Mouse (Mus musculus): ENCODE measurements around the gene Zdhhc21. TPM values are rescaled to one million over a fixed set of nuclear protein-coding genes. Genes with fewer than 3 reads are reported as not detected.

Gene Zdhhc21
- polyA plus RNA-seq (2017; shearing (Covaris generic)): 16.2 TPM

GRCm38 (mm10) chr4:82859131-82860125 lies at the start of gene Zdhhc21:
Gene Zdhhc21, minus strand, starts transcription at chr4:82859958.

DNA sequence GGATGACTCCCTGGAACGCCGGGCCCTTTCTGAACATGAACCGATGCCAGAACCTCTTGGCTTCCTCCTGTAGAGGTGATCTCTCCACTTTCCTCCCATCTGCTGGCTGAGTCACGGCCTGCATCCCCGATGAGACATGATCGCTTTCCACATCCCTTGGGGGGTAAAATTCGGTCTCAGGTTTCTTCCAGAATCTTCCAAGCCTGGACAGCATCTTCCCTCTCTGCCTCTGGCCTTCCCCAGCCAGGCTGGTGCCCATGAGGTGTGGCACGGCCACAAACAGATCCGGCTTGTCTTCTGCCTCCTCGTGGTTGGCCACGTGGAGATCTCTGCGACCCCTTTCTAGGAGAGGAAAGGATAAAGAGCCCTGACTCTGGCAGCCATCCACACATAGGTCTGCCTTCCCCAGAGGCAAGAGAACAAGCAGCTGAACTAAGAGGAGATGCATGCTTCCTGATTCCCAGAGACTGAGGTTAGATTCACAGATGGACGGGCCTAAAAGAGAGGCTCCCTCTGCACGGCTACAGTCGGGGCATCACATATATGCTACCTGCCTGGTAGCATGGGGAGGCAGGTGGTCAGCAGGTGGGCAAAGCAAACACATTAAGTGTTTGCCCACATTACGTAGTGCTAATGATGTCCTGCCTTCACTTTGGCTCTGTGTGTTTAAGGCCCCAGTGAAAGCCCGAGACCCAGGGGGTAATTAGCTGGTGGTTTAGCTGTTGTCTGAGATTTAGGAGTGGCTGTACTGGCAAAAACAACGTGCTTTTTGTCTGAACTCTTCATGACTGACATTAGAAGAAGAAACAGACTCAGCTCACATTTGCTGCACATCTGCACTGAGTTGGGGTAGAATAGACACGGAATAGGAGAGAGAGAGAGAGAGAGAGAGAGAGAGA lies 25.1 kb upstream of the Zdhhc21 start, which contains the start of gene Cer1:
Gene Cer1, minus strand, starts transcription at position 513 of the 899 bp plus-strand sequence.

Other genes starting within 250 kb of the Zdhhc21 start
- 0.68 TPM for gene Nfib, start 154.2 kb downstream of the Zdhhc21 start, polyA plus RNA-seq (2017; shearing (Covaris generic))
- not detected for gene Cer1, start 25.2 kb upstream of the Zdhhc21 start, polyA plus RNA-seq (2017; shearing (Covaris generic))
- 0.74 TPM for gene Frem1, start 192.4 kb upstream of the Zdhhc21 start, polyA plus RNA-seq (2017; shearing (Covaris generic))